Mouse (Mus musculus): ENCODE measurements around the gene Ifngr2. TPM values are rescaled to one million over a fixed set of nuclear protein-coding genes. Genes with fewer than 3 reads are reported as not detected.

Gene Ifngr2
- polyA plus RNA-seq, 1 experiment: 193 TPM

DNA sequence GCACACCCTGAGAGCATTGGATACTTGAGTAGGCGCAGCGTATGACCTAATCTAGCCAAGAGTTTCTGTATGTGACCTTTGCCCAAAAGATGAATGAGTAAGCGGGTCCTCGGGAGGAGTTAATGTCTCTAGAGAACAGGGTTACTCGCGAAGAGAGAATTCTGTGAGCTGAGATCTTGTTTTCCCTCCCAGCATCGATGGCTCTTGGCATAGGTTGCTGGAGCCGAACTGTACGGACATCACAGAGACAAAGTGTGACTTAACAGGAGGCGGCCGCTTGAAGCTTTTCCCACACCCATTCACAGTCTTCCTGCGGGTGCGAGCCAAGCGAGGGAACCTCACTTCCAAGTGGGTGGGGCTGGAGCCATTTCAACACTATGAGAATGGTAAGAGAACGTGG lies 10.8 kb downstream of the Ifngr2 start:
- Histone ChIP-seq H3K4me3 (ENCODE audit: insufficient read depth, low read length) (no peak overlapping the region), H3K27ac (ENCODE audit: insufficient read depth, low read depth, low read length) (no peak overlapping the region), H3K4me1 (ENCODE audit: control insufficient read depth, insufficient read depth, low read length) (peaks cover 31% of the 10 kb centered on the region)
- TF ChIP-seq POLR2A (IDR thresholded peaks at IDR 0.05; ENCODE audit: borderline replicate concordance, low read depth, low read length): no peak
- TF ChIP-seq CTCF (IDR thresholded peaks at IDR 0.05; ENCODE audit: low read depth, low read length): no peak

DNA sequence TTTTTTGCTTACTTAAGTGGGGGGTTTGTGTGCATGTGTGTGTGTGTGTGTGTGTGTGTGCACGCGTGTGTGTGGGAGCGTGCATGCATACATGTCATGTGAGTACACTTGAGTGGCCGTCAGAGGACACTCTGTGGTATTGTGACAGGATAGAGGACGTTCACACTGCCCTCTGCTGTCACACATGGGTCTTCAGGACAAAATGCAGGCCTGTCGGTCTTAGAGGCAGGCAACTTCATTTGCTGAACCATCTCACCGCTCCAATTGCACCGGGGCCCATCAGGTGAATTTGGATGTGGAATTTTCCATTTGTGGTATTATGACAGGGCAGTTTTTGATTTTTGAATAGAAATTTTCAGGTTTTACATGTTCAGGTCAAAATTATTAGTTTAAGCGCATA lies 14.2 kb downstream of the Ifngr2 start:
- H3K4me3 ChIP-seq (ENCODE audit: insufficient read depth, low read length): no peak overlapping the region
- H3K27ac ChIP-seq (ENCODE audit: insufficient read depth, low read depth, low read length): peak overlapping the region; percentile 86
- H3K4me1 ChIP-seq (ENCODE audit: control insufficient read depth, insufficient read depth, low read length): peaks cover 28% of the 10 kb centered on the region
- TF ChIP-seq POLR2A (IDR thresholded peaks at IDR 0.05; ENCODE audit: borderline replicate concordance, low read depth, low read length) (no peak), CTCF (IDR thresholded peaks at IDR 0.05; ENCODE audit: low read depth, low read length) (peak; percentile 18; the same call in 1 of the 2 replicates)

DNA sequence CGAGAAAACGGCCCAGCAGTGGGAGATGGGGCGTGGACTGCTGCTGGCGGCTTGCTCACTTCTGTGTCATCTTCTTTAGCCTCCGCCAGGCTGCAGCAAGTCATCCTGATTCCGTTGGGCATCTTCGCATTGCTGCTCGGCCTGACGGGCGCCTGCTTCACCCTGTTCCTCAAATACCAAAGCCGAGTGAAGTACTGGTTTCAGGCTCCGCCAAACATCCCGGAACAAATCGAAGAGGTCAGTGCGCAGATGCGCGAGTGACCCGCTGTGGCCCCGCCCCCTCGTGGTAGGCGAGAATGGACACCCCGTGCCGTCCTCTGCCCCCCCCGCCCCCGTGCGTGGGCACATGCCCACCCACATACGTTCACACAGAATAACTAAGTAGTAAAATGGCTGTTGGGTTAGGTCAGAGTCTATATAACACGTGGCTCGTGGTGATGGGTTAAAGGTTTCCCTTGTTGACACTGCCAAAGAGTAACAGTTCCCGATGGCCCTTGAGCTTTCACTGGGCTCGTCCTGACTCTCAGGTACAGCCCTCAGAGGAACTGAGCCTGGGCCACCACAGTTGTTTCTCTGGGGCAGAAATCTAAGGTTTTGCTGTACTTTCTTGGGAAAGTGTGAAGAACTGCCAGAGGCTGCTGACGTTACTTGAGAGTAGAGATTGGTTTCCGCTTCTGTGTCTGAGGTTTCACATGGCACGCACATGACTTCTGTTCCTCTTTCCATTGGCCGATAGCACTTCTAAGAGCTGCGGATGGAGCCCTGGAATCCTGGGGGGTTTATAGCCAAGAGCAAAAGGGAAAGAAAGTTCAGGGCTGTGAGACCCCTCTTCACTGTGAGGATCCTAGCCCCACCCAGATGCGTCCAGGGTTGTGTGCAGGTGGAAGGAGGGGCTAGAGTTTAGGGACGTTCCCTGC lies 14.9 kb downstream of the Ifngr2 start:
- H3K27ac ChIP-seq (ENCODE audit: insufficient read depth, low read depth, low read length): peak overlapping the region; percentile 86
- peaks cover 28% of the 10 kb centered on the region for H3K4me1 ChIP-seq (ENCODE audit: control insufficient read depth, insufficient read depth, low read length)
- no peak overlapping the region for H3K4me3 ChIP-seq (ENCODE audit: insufficient read depth, low read length)
- no peak for TF ChIP-seq POLR2A (IDR thresholded peaks at IDR 0.05; ENCODE audit: borderline replicate concordance, low read depth, low read length)
- TF ChIP-seq CTCF (IDR thresholded peaks at IDR 0.05; ENCODE audit: low read depth, low read length): no peak

DNA sequence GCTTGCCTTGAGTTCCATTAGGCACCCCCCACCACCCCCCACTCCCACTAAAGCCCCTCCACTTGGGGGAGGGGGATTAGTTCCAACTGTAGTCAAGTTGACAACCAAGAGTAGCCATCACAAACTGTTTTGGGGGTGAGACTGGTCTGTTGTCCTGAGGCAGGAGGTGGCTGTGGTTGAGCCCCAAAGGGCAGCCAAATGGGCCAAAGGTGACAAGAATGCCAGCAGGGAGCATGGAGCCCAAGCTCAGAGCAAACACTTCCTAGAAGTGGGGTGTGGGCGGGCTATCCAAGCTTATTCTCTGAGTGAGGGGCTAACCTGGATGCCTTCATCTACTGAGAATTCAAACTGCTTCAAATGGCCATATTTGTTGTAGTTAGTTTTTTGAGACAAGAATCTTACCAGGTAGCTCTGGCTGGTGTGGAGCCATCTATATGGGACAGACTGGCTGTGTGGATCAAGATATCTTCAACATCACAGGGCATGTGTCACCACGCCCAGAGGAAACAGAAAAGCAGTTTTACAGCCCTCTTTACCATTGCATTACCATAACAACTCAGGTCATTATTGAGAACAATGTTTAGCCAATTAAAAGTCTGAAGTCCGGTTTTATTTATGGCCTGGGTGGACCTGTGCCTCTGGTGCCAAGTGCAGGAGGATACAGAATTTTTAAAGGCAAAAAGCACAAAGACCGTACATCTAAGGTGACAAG lies 17.9 kb downstream of the Ifngr2 start:
- no peak overlapping the region for H3K4me3 ChIP-seq (ENCODE audit: insufficient read depth, low read length)
- H3K27ac ChIP-seq (ENCODE audit: insufficient read depth, low read depth, low read length): no peak overlapping the region
- peaks cover 28% of the 10 kb centered on the region for H3K4me1 ChIP-seq (ENCODE audit: control insufficient read depth, insufficient read depth, low read length)
- no peak for TF ChIP-seq CTCF (IDR thresholded peaks at IDR 0.05; ENCODE audit: low read depth, low read length)
- no peak for TF ChIP-seq POLR2A (IDR thresholded peaks at IDR 0.05; ENCODE audit: borderline replicate concordance, low read depth, low read length)

DNA sequence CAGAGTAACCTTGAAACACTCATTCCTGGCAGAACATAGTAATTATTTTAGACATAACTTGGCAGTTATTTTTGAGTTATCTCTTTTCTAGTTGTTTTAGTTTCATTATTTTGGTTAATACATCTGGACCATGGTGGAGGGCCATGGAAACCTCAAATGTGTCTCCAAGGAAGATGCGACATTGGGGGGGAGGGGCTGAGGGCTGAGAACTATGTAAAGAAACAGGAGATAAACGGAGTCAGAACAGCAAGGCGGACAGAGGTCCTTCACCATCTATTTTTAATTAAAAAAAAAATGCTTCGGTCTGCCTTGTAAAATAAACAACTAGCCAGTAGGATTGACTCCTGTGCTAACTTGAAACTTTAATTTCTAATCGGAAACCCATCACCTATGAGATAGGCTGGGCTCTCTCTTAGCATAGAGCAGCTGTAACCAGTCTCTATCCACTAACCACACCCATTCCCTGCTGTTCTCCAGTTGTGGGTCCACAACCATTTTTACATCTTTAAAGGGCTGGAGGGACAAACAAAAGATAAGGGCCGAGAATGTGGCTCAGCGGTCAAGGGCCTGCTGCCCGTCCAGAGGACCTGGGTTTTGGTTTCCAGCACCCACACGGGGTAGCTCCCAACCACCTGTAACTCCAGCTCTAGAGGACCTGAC lies 18.6 kb downstream of the Ifngr2 start:
- TF ChIP-seq POLR2A (IDR thresholded peaks at IDR 0.05; ENCODE audit: borderline replicate concordance, low read depth, low read length): no peak
- TF ChIP-seq CTCF (IDR thresholded peaks at IDR 0.05; ENCODE audit: low read depth, low read length): no peak
- Histone ChIP-seq H3K4me3 (ENCODE audit: insufficient read depth, low read length) (no peak overlapping the region), H3K4me1 (ENCODE audit: control insufficient read depth, insufficient read depth, low read length) (peaks cover 27% of the 10 kb centered on the region), H3K27ac (ENCODE audit: insufficient read depth, low read depth, low read length) (no peak overlapping the region)

DNA sequence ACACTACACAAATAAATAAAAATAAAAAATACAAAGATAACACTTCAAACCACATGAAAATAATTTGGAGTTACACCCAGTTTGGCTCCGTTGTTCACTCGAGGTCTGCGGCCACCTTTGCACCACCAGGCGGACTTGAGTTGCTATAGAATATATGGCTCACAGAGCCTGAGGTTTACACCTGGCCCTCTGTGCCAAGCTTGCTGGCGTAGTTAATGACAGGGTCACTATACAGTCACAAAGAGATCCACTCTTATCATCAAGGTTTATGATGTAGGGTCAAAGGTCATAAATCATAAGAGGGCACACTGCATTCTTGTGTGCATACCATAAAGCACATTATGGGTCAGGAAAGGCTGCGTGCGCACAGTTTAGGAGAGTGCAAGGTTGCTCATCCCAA lies 19.1 kb downstream of the Ifngr2 start:
- TF ChIP-seq POLR2A (IDR thresholded peaks at IDR 0.05; ENCODE audit: borderline replicate concordance, low read depth, low read length) (no peak), CTCF (IDR thresholded peaks at IDR 0.05; ENCODE audit: low read depth, low read length) (no peak)
- Histone ChIP-seq H3K27ac (ENCODE audit: insufficient read depth, low read depth, low read length) (no peak overlapping the region), H3K4me1 (ENCODE audit: control insufficient read depth, insufficient read depth, low read length) (peaks cover 24% of the 10 kb centered on the region), H3K4me3 (ENCODE audit: insufficient read depth, low read length) (no peak overlapping the region)

DNA sequence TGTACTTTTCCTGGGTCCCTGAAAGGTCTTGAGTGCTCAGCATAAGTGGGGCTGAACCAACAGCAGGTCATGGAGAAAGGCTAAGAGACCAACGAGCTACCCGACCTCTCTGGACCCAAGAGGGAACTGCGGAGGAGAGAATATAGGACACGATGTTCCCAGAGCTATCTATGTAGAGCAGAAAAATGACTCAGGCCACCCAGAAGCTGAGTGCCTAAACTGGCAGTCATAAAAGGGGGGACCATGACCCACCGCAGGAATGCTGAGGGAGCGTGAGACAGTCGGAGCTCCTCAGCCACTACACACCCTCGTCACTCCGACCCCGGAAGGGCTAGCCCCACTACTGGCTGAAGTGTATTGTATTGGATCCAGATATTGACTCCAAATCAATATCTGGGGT lies 22.1 kb downstream of the Ifngr2 start:
- no peak for TF ChIP-seq CTCF (IDR thresholded peaks at IDR 0.05; ENCODE audit: low read depth, low read length)
- no peak for TF ChIP-seq POLR2A (IDR thresholded peaks at IDR 0.05; ENCODE audit: borderline replicate concordance, low read depth, low read length)
- H3K27ac ChIP-seq (ENCODE audit: insufficient read depth, low read depth, low read length): no peak overlapping the region
- H3K4me1 ChIP-seq (ENCODE audit: control insufficient read depth, insufficient read depth, low read length): peaks cover 2% of the 10 kb centered on the region; the same call in 1 of the 2 replicates
- H3K4me3 ChIP-seq (ENCODE audit: insufficient read depth, low read length): no peak overlapping the region

DNA sequence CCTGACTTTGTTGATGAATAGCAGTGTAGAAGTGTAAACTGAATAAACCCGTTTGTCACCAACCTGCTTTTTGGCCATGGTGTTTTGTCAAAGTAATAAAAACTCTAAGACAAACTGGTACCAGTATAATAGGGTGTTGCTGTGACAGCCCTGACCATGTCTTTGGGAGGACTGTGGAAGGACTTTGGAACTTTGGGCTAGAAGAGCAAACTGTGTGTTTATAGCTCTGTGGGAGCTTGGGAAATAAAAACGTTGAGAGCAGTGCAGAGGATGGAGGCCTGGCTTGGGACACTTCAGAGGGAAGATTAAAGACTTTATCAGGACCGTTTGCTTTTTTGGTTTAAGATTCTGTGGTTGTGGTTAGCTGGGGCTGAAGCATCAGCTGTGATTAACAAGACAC lies 24.2 kb downstream of the Ifngr2 start:
- no peak overlapping the region for H3K27ac ChIP-seq (ENCODE audit: insufficient read depth, low read depth, low read length)
- TF ChIP-seq CTCF (IDR thresholded peaks at IDR 0.05; ENCODE audit: low read depth, low read length) (no peak), POLR2A (IDR thresholded peaks at IDR 0.05; ENCODE audit: borderline replicate concordance, low read depth, low read length) (no peak)
- no peak overlapping the region for H3K4me3 ChIP-seq (ENCODE audit: insufficient read depth, low read length)
- H3K4me1 ChIP-seq (ENCODE audit: control insufficient read depth, insufficient read depth, low read length): peaks cover 2% of the 10 kb centered on the region; the same call in 1 of the 2 replicates

DNA sequence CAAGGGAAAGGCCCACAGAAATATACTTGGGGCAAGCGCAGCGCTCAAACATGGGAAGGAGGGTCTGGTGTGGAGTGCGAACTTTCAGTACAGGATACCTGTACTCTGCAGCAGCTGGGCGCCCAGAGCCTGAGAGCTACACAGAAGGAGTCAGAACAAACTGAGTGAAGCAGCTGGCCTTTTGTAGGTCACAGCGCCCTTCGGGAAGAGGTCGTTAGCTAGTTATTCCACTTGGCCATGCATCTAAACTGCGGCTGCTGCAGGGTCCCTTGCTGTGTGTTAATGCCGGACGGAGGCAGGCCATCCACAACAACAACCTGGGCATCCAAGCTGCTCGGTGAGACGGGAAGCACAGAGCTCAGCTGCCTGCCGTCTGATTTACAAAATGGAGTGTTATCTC lies 28.3 kb downstream of the Ifngr2 start:
- TF ChIP-seq CTCF (IDR thresholded peaks at IDR 0.05; ENCODE audit: low read depth, low read length) (no peak), POLR2A (IDR thresholded peaks at IDR 0.05; ENCODE audit: borderline replicate concordance, low read depth, low read length) (no peak)
- H3K4me3 ChIP-seq (ENCODE audit: insufficient read depth, low read length): no peak overlapping the region
- no peak overlapping the region for H3K27ac ChIP-seq (ENCODE audit: insufficient read depth, low read depth, low read length)
- H3K4me1 ChIP-seq (ENCODE audit: control insufficient read depth, insufficient read depth, low read length): peaks cover 5% of the 10 kb centered on the region

Measured in bone marrow macrophage, adult 2 months (primary cell).